ENCODE assay signal across 23 mouse cellular contexts in the genomic region with DNA sequence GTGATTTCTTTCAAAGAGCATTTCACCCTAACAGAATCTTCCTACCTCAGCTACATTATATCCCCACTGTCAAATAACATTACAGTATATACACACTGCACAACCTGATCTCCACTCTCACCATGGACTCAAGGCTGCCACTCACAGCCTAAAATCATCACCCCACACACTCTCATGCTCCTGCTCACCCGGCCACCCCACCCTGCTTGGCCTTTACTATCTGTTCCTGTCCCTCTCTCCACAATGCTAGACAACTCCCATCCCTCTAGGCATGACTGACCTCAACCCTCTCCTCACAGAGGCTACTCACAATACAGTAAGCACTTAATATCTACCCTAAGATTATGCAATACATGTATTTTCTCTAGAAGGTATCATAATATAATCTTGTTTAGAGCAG. TPM values are rescaled to one million over a fixed set of nuclear protein-coding genes. Genes with fewer than 3 reads are reported as not detected.
A peak's percentile ranks its signal among the peaks of the same experiment; 100 is the strongest.
DNase-seq lines count a peak whose midpoint lies in the region; ATAC-seq and TF ChIP-seq lines count a peak whose summit lies in the region.
"Had no signal": no experiment of that assay in that cellular context is flagged by ENCODE, and none has a peak within 500 bp of the region (broad histone marks: within the 10 kb centered on the region; RNA-seq: fewer than 3 reads in every experiment).

No protein-coding gene starts in this region.

- no peak for TF ChIP-seq POLR2A in limb, embryonic 14.5 days (IDR thresholded peaks at IDR 0.05; ENCODE audit: borderline replicate concordance, extremely low read depth, insufficient read depth, insufficient read length)

- DNase-seq in heart, adult 11 months, result peak; percentile 33
- no peak for DNase-seq in limb, embryonic 14.5 days (ENCODE audit: low spot score)
- no peak for DNase-seq in limb, embryonic 10.5 days (ENCODE audit: low spot score)
- DNase-seq: adrenal gland, postnatal 10 days; adrenal gland, postnatal 36 days; cerebellum, adult 18-20 months; cerebellum, adult 9-10 months; cerebellum, postnatal 14 days; gastrocnemius, adult 2 months; gastrocnemius, postnatal 14 days; heart, adult 18-20 months; heart, postnatal 14 days; heart, postnatal 4 days had no signal

- no peaks in the 10 kb centered on the region for H3K27me3 ChIP-seq in heart, embryonic 12.5 days (replicated peaks)
- no peaks in the 10 kb centered on the region for H3K27me3 ChIP-seq in limb, embryonic 14.5 days (ENCODE audit: control insufficient read depth, insufficient read depth, low read length)
- H3K27me3 ChIP-seq in limb, embryonic 10.5 days (ENCODE audit: low read depth, poor library complexity, severe bottlenecking), result no peaks in the 10 kb centered on the region
- H3K27me3 ChIP-seq in neural tube, embryonic 14.5 days (ENCODE audit: control insufficient read depth, insufficient read depth, low read length), result no peaks in the 10 kb centered on the region
- H3K27me3 ChIP-seq in neural tube, embryonic 15.5 days (replicated peaks), result no peaks in the 10 kb centered on the region
- H3K27me3 ChIP-seq: forebrain, embryonic 13.5 days; heart, embryonic 13.5 days; Patski had no signal

- peaks cover 3% of the 10 kb centered on the region; the same call in 1 of the 2 replicates for H3K9me3 ChIP-seq in heart, embryonic 12.5 days (replicated peaks)
- no peaks in the 10 kb centered on the region for H3K9me3 ChIP-seq in limb, embryonic 14.5 days (ENCODE audit: control insufficient read depth, low read length)
- H3K9me3 ChIP-seq in limb, embryonic 10.5 days (replicated peaks), result peaks cover 4% of the 10 kb centered on the region; the same call in 1 of the 2 replicates
- no peaks in the 10 kb centered on the region; the same call in 1 of the 2 replicates for H3K9me3 ChIP-seq in neural tube, embryonic 14.5 days (ENCODE audit: control insufficient read depth, low read length)
- H3K9me3 ChIP-seq in neural tube, embryonic 15.5 days (replicated peaks), result no peaks in the 10 kb centered on the region
- H3K9me3 ChIP-seq: G1E; heart, embryonic 13.5 days had no signal

- no peak overlapping the region for H3K27ac ChIP-seq in heart, embryonic 12.5 days (ENCODE audit: poor library complexity, severe bottlenecking)
- no peak overlapping the region for H3K27ac ChIP-seq in limb, embryonic 14.5 days (replicated peaks; ENCODE audit: low read depth, low read length)
- no peak overlapping the region for H3K27ac ChIP-seq in limb, embryonic 10.5 days
- no peak overlapping the region for H3K27ac ChIP-seq in neural tube, embryonic 14.5 days (ENCODE audit: low read depth, low read length)
- no peak overlapping the region for H3K27ac ChIP-seq in neural tube, embryonic 15.5 days (replicated peaks)
- H3K27ac ChIP-seq: forebrain, embryonic 10.5 days; forebrain, embryonic 13.5 days; heart, embryonic 13.5 days; hindbrain, embryonic 14.5 days; hindbrain, postnatal 0 days had no signal

- H3K36me3 ChIP-seq in heart, embryonic 12.5 days, result peaks cover 50% of the 10 kb centered on the region
- H3K36me3 ChIP-seq in limb, embryonic 14.5 days (ENCODE audit: control insufficient read depth, insufficient read depth, low read length), result peaks cover 25% of the 10 kb centered on the region
- H3K36me3 ChIP-seq in limb, embryonic 10.5 days, result peaks cover 41% of the 10 kb centered on the region
- peaks cover 14% of the 10 kb centered on the region for H3K36me3 ChIP-seq in neural tube, embryonic 14.5 days (ENCODE audit: control insufficient read depth, insufficient read depth, low read length)
- H3K36me3 ChIP-seq in neural tube, embryonic 15.5 days, result peaks cover 28% of the 10 kb centered on the region

- ATAC-seq in heart, embryonic 12.5 days (ENCODE audit: insufficient number of reproducible peaks, low FRiP score), result no peak
- ATAC-seq in limb, embryonic 14.5 days (ENCODE audit: low FRiP score, low read depth), result peak; percentile 28; the same call in 1 of the 2 replicates
- peak; percentile 41; the same call in 1 of the 2 replicates for ATAC-seq in neural tube, embryonic 14.5 days (ENCODE audit: low read depth)
- ATAC-seq in neural tube, embryonic 15.5 days (ENCODE audit: low FRiP score), result no peak
- ATAC-seq: hindbrain, postnatal 0 days; Patski had no signal

- WGBS in heart, embryonic 12.5 days, result 59% methylated on average over 1 of the region's 1 CpGs
- 71% methylated on average over 1 of the region's 1 CpGs for WGBS in limb, embryonic 14.5 days
- WGBS in limb, embryonic 10.5 days, result 78% methylated on average over 1 of the region's 1 CpGs
- 86% methylated on average over 1 of the region's 1 CpGs for WGBS in neural tube, embryonic 14.5 days
- WGBS in neural tube, embryonic 15.5 days, result 70% methylated on average over 1 of the region's 1 CpGs

- peaks cover 15% of the 10 kb centered on the region for H3K4me1 ChIP-seq in heart, embryonic 12.5 days (replicated peaks)
- no peaks in the 10 kb centered on the region for H3K4me1 ChIP-seq in limb, embryonic 14.5 days (ENCODE audit: control insufficient read depth, insufficient read depth, low read length)
- no peaks in the 10 kb centered on the region for H3K4me1 ChIP-seq in limb, embryonic 10.5 days
- no peaks in the 10 kb centered on the region for H3K4me1 ChIP-seq in neural tube, embryonic 14.5 days (ENCODE audit: control insufficient read depth, insufficient read depth, low read length)
- no peaks in the 10 kb centered on the region for H3K4me1 ChIP-seq in neural tube, embryonic 15.5 days

- no peak overlapping the region for H3K4me2 ChIP-seq in heart, embryonic 12.5 days
- H3K4me2 ChIP-seq in limb, embryonic 14.5 days (replicated peaks; ENCODE audit: low read depth, low read length, severe bottlenecking), result no peak overlapping the region
- no peak overlapping the region for H3K4me2 ChIP-seq in neural tube, embryonic 14.5 days (ENCODE audit: low read depth, low read length)
- H3K4me2 ChIP-seq in neural tube, embryonic 15.5 days, result no peak overlapping the region
- H3K4me2 ChIP-seq: forebrain, embryonic 13.5 days; heart, embryonic 13.5 days; hindbrain, embryonic 14.5 days had no signal

- H3K4me3 ChIP-seq in heart, embryonic 12.5 days, result no peak overlapping the region
- H3K4me3 ChIP-seq in limb, embryonic 14.5 days (replicated peaks; ENCODE audit: low read length), result no peak overlapping the region
- no peak overlapping the region for H3K4me3 ChIP-seq in limb, embryonic 10.5 days
- H3K4me3 ChIP-seq in neural tube, embryonic 14.5 days (ENCODE audit: low read depth, low read length), result no peak overlapping the region
- no peak overlapping the region for H3K4me3 ChIP-seq in neural tube, embryonic 15.5 days (replicated peaks)
- H3K4me3 ChIP-seq: forebrain, embryonic 10.5 days; forebrain, embryonic 13.5 days; gastrocnemius, adult 2 months; heart, embryonic 13.5 days had no signal

- H3K9ac ChIP-seq in heart, embryonic 12.5 days, result no peak overlapping the region
- no peak overlapping the region for H3K9ac ChIP-seq in limb, embryonic 14.5 days (ENCODE audit: low read depth, low read length, severe bottlenecking)
- H3K9ac ChIP-seq in neural tube, embryonic 14.5 days (replicated peaks; ENCODE audit: low read depth, low read length), result no peak overlapping the region
- H3K9ac ChIP-seq in neural tube, embryonic 15.5 days (replicated peaks), result no peak overlapping the region
- H3K9ac ChIP-seq: forebrain, embryonic 13.5 days; heart, embryonic 13.5 days; hindbrain, embryonic 14.5 days had no signal

RNA-seq across cellular contexts. Expression of a gene that starts 12.9 kb away (rescaled TPM):
- 459 and 491 TPM in 2 replicates for polyA plus RNA-seq in heart, embryonic 12.5 days (2016; fragmentation: Nextera tagmentation; extraction: Ambion mirVana)
- 69.7 and 98.3 TPM in 2 replicates for polyA plus RNA-seq in limb, embryonic 14.5 days (2012; rRNA removed)
- 393 and 400 TPM in 2 replicates for polyA plus RNA-seq in limb, embryonic 14.5 days (2014; fragmentation: Nextera tagmentation; extraction: Ambion mirVana)
- 509 and 547 TPM in 2 replicates for polyA plus RNA-seq in limb, embryonic 10.5 days (2016; fragmentation: Nextera tagmentation; extraction: Ambion mirVana)
- polyA plus RNA-seq in neural tube, embryonic 14.5 days (2014; fragmentation: Nextera tagmentation; extraction: Ambion mirVana), result 437 and 463 TPM in 2 replicates
- polyA plus RNA-seq in neural tube, embryonic 15.5 days (2015; fragmentation: Nextera tagmentation; extraction: Ambion mirVana), result 457 and 498 TPM in 2 replicates

Comparison
In these comparisons a context has a peak if more than half of its experiments do, and no peak if none do; other contexts are left out.
1. ATAC-seq: peak in limb, embryonic 14.5 days (single experiment) and neural tube, embryonic 14.5 days (single experiment); none in heart, embryonic 12.5 days (single experiment) and neural tube, embryonic 15.5 days (single experiment).